Mouse (Mus musculus) left cerebral cortex, postnatal 14 days (tissue): ENCODE measurements around the gene Slc25a40. TPM values are rescaled to one million over a fixed set of nuclear protein-coding genes. Genes with fewer than 3 reads are reported as not detected.
A peak's percentile ranks its signal among the peaks of the same experiment; 100 is the strongest.

Source experiments
- DNase-seq, 2 experiments: peaks; one replicate each; pipeline ENCODE4 v3.0.0; 2021 to 2022; ENCODE audit warnings: low spot score in 2 of 2, mixed read lengths in 1 of 2
- intact Hi-C: fragments of 180-260 bp; cut with DNase I; formaldehyde crosslinking; loops from one replicate; pipeline ENCODE4 v1.15.1; 2025
- total RNA-seq, 2 experiments: library from RNA; stranded (reverse); gene quantifications; 2 replicates each; pipeline ENCODE4 v1.2.3; 2021

Gene Slc25a40
- total RNA-seq, 2 experiments from 2014 or later = 8.6 to 8.9 TPM

- no peak for DNase-seq
- intact Hi-C loops = no loop called here
Measured at GRCm38 (mm10) chr5:8488701-8489297, 66.1 kb downstream of the Slc25a40 start.

- intact Hi-C loops = loop anchor here (10.0 kb wide), 1 partner anchor 345 kb away; no protein-coding TSS in a partner anchor
- peak in 1 of 2 experiments; percentile 61 for DNase-seq
Measured at GRCm38 (mm10) chr5:8489471-8490110, 66.9 kb downstream of the Slc25a40 start.

GRCm38 (mm10) chr5:8491778-8492177, 69.1 kb downstream of the Slc25a40 start:
- intact Hi-C loops = loop anchor here (10.0 kb wide), 1 partner anchor 343 kb away; no protein-coding TSS in a partner anchor

More at GRCm38 (mm10) chr5:8491778-8492177, 69.1 kb downstream of the Slc25a40 start:
- DNase-seq = no peak

Other genes starting within 250 kb of the Slc25a40 start
- gene Adam22, start 54.7 kb upstream of the Slc25a40 start, total RNA-seq = 100 to 1,000 TPM; 211 to 220 TPM
- 1 to 10 TPM; 2.7 to 3.5 TPM for gene Dbf4, start 134 bp upstream of the Slc25a40 start, total RNA-seq
- gene Rundc3b, start 200.1 kb downstream of the Slc25a40 start, total RNA-seq = 10 to 100 TPM; 38.6 to 38.8 TPM
- gene Abcb1a, start 237.2 kb downstream of the Slc25a40 start, total RNA-seq = 10 to 100 TPM; 17.2 to 19.5 TPM